Mouse (Mus musculus): ENCODE measurements around the gene Kifap3.

DNA sequence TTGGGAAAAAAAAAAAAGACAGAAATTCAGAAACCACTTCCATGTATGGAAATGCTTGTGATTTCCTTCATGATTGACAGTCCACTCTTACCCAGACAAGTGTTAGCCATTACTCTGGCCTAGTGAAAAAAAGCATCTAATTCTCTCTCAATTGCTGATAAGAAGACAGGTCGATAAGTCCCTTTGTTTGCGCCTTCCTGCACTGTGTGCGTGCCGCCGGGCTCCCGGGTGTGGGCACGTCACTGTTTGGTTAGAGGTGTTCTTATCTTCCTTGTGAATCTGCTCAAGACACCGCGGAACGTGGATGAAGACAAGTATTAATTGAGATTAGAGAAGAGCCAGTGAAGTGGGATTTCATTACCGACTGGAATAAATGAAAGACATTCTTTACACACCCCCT, 129.0 kb downstream of the Kifap3 start:
- TF ChIP-seq CTCF (IDR thresholded peaks at IDR 0.05; ENCODE audit: low read depth): no peak
- TF ChIP-seq EP300 (optimal IDR thresholded peaks at IDR 0.05): no peak

Data from stomach, postnatal 0 days (tissue).